In genomic region chr5:150336451-150336850, GRCm38 (mm10) we compare ENCODE assay signal across 20 mouse cellular contexts.
DNase-seq lines count a peak whose midpoint lies in the region; ATAC-seq and TF ChIP-seq lines count a peak whose summit lies in the region.
"Had no signal": no experiment of that assay in that cellular context is flagged by ENCODE, and none has a peak within 500 bp of the region (broad histone marks: within the 10 kb centered on the region; RNA-seq: fewer than 3 reads in every experiment).

No protein-coding gene starts in this region.

- H3K4me3 ChIP-seq in heart, postnatal 0 days (ENCODE audit: low read depth, low read length), result no peak overlapping the region
- H3K4me3 ChIP-seq: forebrain, embryonic 12.5 days; heart, embryonic 13.5 days; hindbrain, embryonic 13.5 days; limb, embryonic 12.5 days; lung, embryonic 15.5 days; midbrain, embryonic 10.5 days had no signal

- H3K27me3 ChIP-seq in heart, postnatal 0 days (ENCODE audit: control insufficient read depth, insufficient read depth, low read length), result no peaks in the 10 kb centered on the region
- H3K27me3 ChIP-seq: forebrain, embryonic 12.5 days; heart, embryonic 13.5 days; hindbrain, embryonic 13.5 days; limb, embryonic 12.5 days; lung, embryonic 15.5 days had no signal

- no peaks in the 10 kb centered on the region; the same call in 1 of the 2 replicates for H3K36me3 ChIP-seq in heart, postnatal 0 days (replicated peaks; ENCODE audit: control insufficient read depth, insufficient read depth, low read length)
- H3K36me3 ChIP-seq: forebrain, embryonic 12.5 days; limb, embryonic 12.5 days; lung, embryonic 15.5 days; midbrain, embryonic 10.5 days had no signal

- TF ChIP-seq CTCF in heart, postnatal 0 days (IDR thresholded peaks at IDR 0.05; ENCODE audit: low read depth), result no peak

- ATAC-seq in heart, postnatal 0 days (ENCODE audit: insufficient read depth, low read depth), result no peak

- DNase-seq in gastrocnemius, adult 18-20 months (ENCODE audit: low spot score), result peak; percentile 71
- no peak for DNase-seq in gastrocnemius, postnatal 4 days (ENCODE audit: low spot score in 2 of 2)
- DNase-seq in adrenal gland, adult 8-10 months, result peak; percentile 63
- peak; percentile 24 to 61 for DNase-seq in adrenal gland, postnatal 36 days
- peak; percentile 33 for DNase-seq in heart, postnatal 0 days (ENCODE audit: low spot score)
- no peak for DNase-seq in thymus, postnatal 4 days
- DNase-seq in kidney, postnatal 4 days, result no peak
- DNase-seq: cerebellum, adult 2 months; cerebellum, postnatal 36 days; kidney, postnatal 36 days; right cerebral cortex, postnatal 14 days; thymus, adult 18-20 months had no signal

- TF ChIP-seq EP300 in heart, postnatal 0 days (IDR thresholded peaks at IDR 0.05; ENCODE audit: low read depth), result no peak

- H3K4me2 ChIP-seq in heart, postnatal 0 days (ENCODE audit: low read depth, low read length), result no peak overlapping the region
- H3K4me2 ChIP-seq: forebrain, embryonic 12.5 days; heart, embryonic 13.5 days; hindbrain, embryonic 13.5 days; limb, embryonic 12.5 days; lung, embryonic 15.5 days had no signal

- no peak overlapping the region for H3K9ac ChIP-seq in heart, postnatal 0 days (replicated peaks; ENCODE audit: low read depth, low read length)
- H3K9ac ChIP-seq: forebrain, embryonic 12.5 days; heart, embryonic 13.5 days; hindbrain, embryonic 13.5 days; limb, embryonic 12.5 days; liver, embryonic 14.5 days; lung, embryonic 15.5 days had no signal

- H3K4me1 ChIP-seq in heart, postnatal 0 days (ENCODE audit: control insufficient read depth, insufficient read depth), result peaks cover 22% of the 10 kb centered on the region
- H3K4me1 ChIP-seq: forebrain, embryonic 12.5 days had no signal

- 60% methylated on average over 10 of the region's 10 CpGs for WGBS in heart, postnatal 0 days

- H3K9me3 ChIP-seq in heart, postnatal 0 days (replicated peaks; ENCODE audit: control insufficient read depth, low read length), result no peaks in the 10 kb centered on the region
- H3K9me3 ChIP-seq: hindbrain, embryonic 13.5 days; limb, embryonic 12.5 days; lung, embryonic 15.5 days had no signal

- peak overlapping the region; percentile 39 for H3K27ac ChIP-seq in heart, postnatal 0 days (ENCODE audit: low read depth)
- H3K27ac ChIP-seq: forebrain, embryonic 12.5 days; heart, embryonic 13.5 days; hindbrain, embryonic 13.5 days; limb, embryonic 12.5 days; liver, embryonic 14.5 days; lung, embryonic 15.5 days; macrophage; midbrain, embryonic 10.5 days had no signal

Comparison
In these comparisons a context has a peak if more than half of its experiments do, and no peak if none do; other contexts are left out.
1. DNase-seq: peak in gastrocnemius, adult 18-20 months (single experiment), adrenal gland, adult 8-10 months (single experiment), adrenal gland, postnatal 36 days (2 of 2) and heart, postnatal 0 days (single experiment); none in gastrocnemius, postnatal 4 days (0 of 2), thymus, postnatal 4 days (single experiment) and kidney, postnatal 4 days (0 of 2).